Comparison of ENCODE assay signal across 29 mouse cellular contexts in the genomic region with DNA sequence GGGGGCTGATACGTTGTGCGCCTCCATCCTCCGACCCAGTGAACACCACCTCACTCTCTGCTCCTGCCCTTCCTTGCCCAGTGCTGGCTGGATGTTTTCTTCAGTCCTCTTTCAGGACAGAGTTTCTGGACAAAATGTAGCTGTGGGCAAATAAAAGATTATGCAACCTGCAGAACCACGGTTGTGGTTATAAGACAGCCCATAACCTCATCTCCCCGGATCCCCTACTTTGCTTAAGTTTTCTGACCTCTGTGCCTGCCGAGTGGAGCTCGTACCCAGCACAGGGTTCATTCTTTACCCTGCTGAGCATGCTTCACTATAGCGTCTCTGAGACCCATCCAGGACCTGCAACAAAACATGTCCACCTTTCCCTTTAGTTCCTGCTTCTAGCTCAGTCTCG. TPM values are rescaled to one million over a fixed set of nuclear protein-coding genes. Genes with fewer than 3 reads are reported as not detected.
"Had no signal": no experiment of that assay in that cellular context is flagged by ENCODE, and none has a peak within 500 bp of the region (broad histone marks: within the 10 kb centered on the region; RNA-seq: fewer than 3 reads in every experiment).

No protein-coding gene starts in this region.

- H3K4me3 ChIP-seq: gastrocnemius, adult 2 months; heart, adult 2 months; hindbrain, embryonic 10.5 days; hindbrain, embryonic 12.5 days; intestine, embryonic 15.5 days; layer of hippocampus, adult 2 months; left cerebral cortex, adult 2 months; limb, embryonic 13.5 days; limb, embryonic 15.5 days had no signal

- H3K4me2 ChIP-seq: heart, embryonic 11.5 days; hindbrain, embryonic 12.5 days; hindbrain, embryonic 14.5 days; intestine, embryonic 15.5 days; limb, embryonic 13.5 days; limb, embryonic 15.5 days had no signal

- H3K9ac ChIP-seq: hindbrain, embryonic 12.5 days; hindbrain, embryonic 14.5 days; intestine, embryonic 15.5 days; limb, embryonic 13.5 days; limb, embryonic 15.5 days had no signal

- H3K27me3 ChIP-seq: hindbrain, embryonic 12.5 days; intestine, embryonic 15.5 days; limb, embryonic 13.5 days; limb, embryonic 15.5 days had no signal

- H3K27ac ChIP-seq: gastrocnemius, adult 2 months; heart, adult 2 months; hindbrain, embryonic 10.5 days; hindbrain, embryonic 12.5 days; hindbrain, embryonic 14.5 days; intestine, embryonic 15.5 days; layer of hippocampus, adult 2 months; left cerebral cortex, adult 2 months; limb, embryonic 13.5 days; limb, embryonic 15.5 days had no signal

- H3K36me3 ChIP-seq: hindbrain, embryonic 10.5 days; hindbrain, embryonic 12.5 days; intestine, embryonic 15.5 days; limb, embryonic 13.5 days; limb, embryonic 15.5 days had no signal

- ATAC-seq: forebrain, embryonic 16.5 days; hindbrain, embryonic 16.5 days; inflammation-experienced regulatory T-cells, adult 6 months; intestine, embryonic 15.5 days; intestine, postnatal 0 days had no signal

- DNase-seq: gastrocnemius, adult 2 months; gastrocnemius, postnatal 10 days; gastrocnemius, postnatal 25 days; heart, adult 2 months; heart, postnatal 10 days; heart, postnatal 4 days; kidney, adult 18-20 months; kidney, adult 8-10 months; kidney, postnatal 10 days; kidney, postnatal 4 days had no signal

- H3K9me3 ChIP-seq: hindbrain, embryonic 10.5 days; hindbrain, embryonic 12.5 days; intestine, embryonic 15.5 days; limb, embryonic 13.5 days; limb, embryonic 15.5 days had no signal

- H3K4me1 ChIP-seq: hindbrain, embryonic 12.5 days; intestine, embryonic 15.5 days; limb, embryonic 13.5 days; limb, embryonic 15.5 days had no signal

RNA-seq across cellular contexts. Expression of a gene that starts 0.6 kb away (rescaled TPM):
- total RNA-seq: gastrocnemius, adult 2 months; gastrocnemius, postnatal 25 days; heart, adult 2 months; heart, postnatal 10 days; heart, postnatal 25 days; heart, postnatal 4 days; layer of hippocampus, adult 2 months; layer of hippocampus, postnatal 10 days; layer of hippocampus, postnatal 25 days; left cerebral cortex, adult 2 months; left cerebral cortex, postnatal 14 days; left cerebral cortex, postnatal 36 days had no signal
- polyA plus RNA-seq: frontal cortex, adult 2 months; heart, adult 2 months had no signal
